Mouse (Mus musculus): ENCODE results near the gene Wdr25. TPM values are rescaled to one million over a fixed set of nuclear protein-coding genes. Genes with fewer than 3 reads are reported as not detected.

Wdr25 gene
- polyA plus RNA-seq, 1 experiment: 9.8 TPM

DNA sequence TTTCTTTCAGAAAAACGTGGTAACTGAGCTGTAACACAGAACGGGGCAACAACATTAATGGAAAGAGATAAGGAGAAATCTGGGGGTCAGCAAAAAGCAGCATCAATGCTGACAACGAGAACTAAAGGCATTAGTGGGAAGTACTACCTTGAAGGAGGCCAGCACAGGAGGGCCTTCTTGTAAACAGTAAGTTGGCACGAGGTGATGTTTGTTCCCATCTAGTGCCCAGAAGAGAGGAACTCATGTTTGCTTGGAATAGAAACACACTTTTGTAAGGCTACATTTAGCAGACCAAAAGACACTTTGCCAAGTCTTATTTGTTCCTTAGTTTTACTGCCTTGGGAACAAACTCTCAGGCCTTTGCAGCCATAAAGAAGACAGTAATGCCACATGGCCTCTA, 4.8 kb upstream of the Wdr25 start:
- Histone ChIP-seq H3K4me3 (replicated peaks) (no peak overlapping the region), H3K36me3 (replicated peaks; ENCODE audit: low read length) (peaks cover 77% of the 10 kb centered on the region), H3K27me3 (replicated peaks) (no peaks in the 10 kb centered on the region), H3K4me1 (peaks cover 49% of the 10 kb centered on the region), H3K9me3 (no peaks in the 10 kb centered on the region)
- no peak for TF ChIP-seq GATA1 (IDR thresholded peaks at IDR 0.05; ENCODE audit: borderline replicate concordance, low read length)
- no peak for TF ChIP-seq FLI1 (IDR thresholded peaks at IDR 0.05; ENCODE audit: low read length)

DNA sequence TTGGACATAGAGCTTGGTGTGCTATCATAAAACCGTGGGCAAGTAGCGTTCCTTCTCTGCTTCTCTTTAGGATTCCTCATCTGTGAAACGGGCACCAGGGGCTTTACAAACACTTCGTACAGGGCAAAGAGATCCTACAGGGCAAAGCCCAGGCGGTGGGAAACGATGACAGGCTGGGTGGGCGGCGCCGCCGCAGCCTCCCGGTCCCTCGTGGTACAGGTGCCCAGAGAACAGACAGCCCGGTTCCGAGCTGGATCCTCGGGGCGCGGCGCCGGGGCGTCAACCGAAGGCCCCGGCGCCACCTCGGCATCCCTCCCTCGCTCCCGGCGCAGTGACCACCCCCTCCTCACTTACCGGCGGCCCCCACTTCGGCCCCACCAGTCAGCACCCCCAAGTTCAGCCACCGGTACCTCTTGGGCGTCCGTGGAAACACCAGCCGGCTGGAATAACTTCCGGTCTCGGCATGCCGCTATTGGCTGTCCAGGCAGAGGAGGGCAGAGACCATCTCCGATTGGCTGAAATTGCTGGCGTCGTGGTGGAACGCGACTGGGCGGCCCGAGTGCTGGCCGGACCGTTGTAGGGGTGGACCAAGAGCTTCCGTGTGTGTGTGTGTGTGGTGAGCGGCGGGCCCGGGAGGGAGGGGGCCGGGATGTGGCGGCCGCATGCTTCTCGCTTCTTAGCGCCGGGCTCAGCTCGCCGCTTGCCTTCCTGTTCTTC, 442 bp downstream of the Wdr25 start, which contains the start of gene Wars:
Gene Wars (minus strand): TSS at position 460 of the 717 bp plus-strand sequence.
- H3K36me3 ChIP-seq (replicated peaks; ENCODE audit: low read length): peaks cover 39% of the 10 kb centered on the region
- peaks cover 75% of the 10 kb centered on the region for H3K4me1 ChIP-seq
- peak within 1 kb of the TSS; percentile 95 for H3K4me3 ChIP-seq (replicated peaks)
- no peak for TF ChIP-seq FLI1 (IDR thresholded peaks at IDR 0.05; ENCODE audit: low read length)
- TF ChIP-seq GATA1 (IDR thresholded peaks at IDR 0.05; ENCODE audit: borderline replicate concordance, low read length): no peak
- no peaks in the 10 kb centered on the region for H3K9me3 ChIP-seq
- H3K27me3 ChIP-seq (replicated peaks): no peaks in the 10 kb centered on the region

DNA sequence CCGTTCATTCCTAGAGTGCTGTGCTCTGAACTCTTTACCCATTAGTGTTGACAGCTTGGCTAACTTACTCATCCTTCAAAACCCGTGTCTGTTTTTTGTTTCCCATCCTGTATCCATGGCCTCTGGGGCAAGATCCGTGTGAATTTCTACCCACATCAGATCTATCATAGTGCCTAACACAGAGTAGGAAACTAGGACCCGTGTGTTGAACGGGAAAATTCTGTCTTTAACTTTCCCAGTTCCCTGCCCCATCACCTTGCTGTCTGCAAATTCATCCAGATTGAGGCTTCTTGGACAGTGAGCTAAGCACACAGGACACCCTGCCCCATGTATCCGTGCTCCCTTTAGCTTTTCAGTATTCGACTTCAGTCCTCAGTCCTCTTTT, 993 bp downstream of the Wdr25 start:
- Histone ChIP-seq H3K36me3 (replicated peaks; ENCODE audit: low read length) (peaks cover 39% of the 10 kb centered on the region), H3K4me1 (peaks cover 72% of the 10 kb centered on the region), H3K27me3 (replicated peaks) (no peaks in the 10 kb centered on the region), H3K9me3 (no peaks in the 10 kb centered on the region), H3K4me3 (replicated peaks) (peak overlapping the region; percentile 95)
- TF ChIP-seq FLI1 (IDR thresholded peaks at IDR 0.05; ENCODE audit: low read length) (no peak), GATA1 (IDR thresholded peaks at IDR 0.05; ENCODE audit: borderline replicate concordance, low read length) (no peak)

DNA sequence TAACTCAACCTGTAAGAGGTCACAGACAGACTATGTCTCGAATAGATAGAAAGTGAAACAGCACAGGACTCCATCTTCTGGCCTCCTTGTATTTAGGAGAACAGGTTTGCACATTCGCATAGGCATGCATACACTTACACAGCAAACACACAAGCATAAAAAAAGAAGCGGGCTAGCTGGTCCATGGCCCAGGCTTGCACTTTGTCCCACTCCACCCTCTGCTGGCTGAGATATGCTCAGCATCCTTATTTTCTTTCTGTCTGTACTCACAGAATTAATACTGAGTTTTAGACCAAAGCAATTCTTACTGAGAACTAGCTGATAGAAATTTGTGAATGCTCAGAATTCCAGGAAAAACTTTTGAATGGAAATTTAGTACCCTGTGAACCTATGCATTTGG, 2.6 kb downstream of the Wdr25 start:
- H3K4me3 ChIP-seq (replicated peaks): no peak overlapping the region
- H3K27me3 ChIP-seq (replicated peaks): no peaks in the 10 kb centered on the region
- H3K4me1 ChIP-seq: peaks cover 64% of the 10 kb centered on the region
- H3K9me3 ChIP-seq: no peaks in the 10 kb centered on the region
- no peak for TF ChIP-seq FLI1 (IDR thresholded peaks at IDR 0.05; ENCODE audit: low read length)
- no peak for TF ChIP-seq GATA1 (IDR thresholded peaks at IDR 0.05; ENCODE audit: borderline replicate concordance, low read length)
- peaks cover 35% of the 10 kb centered on the region for H3K36me3 ChIP-seq (replicated peaks; ENCODE audit: low read length)

DNA sequence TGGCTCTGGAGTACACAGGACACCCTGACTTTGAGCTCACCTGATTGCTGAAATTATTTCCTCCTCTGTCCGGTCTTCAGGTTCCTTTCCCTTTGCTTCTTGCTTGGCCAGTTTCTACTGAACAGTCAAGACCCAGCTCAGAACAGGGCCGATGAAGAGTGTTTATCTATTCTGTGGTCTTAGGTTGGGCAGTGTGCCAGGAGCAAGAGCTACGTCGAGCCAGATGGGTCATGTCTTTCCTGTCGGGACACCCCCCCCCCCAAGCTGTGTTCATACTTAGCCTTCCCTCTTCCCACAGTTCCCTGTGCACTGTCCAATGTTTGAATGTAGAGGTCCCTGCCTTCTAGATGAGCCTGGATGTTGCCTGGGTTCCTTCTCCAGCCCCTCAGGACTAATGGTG, 7.9 kb downstream of the Wdr25 start:
- Histone ChIP-seq H3K4me3 (replicated peaks) (no peak overlapping the region), H3K27me3 (replicated peaks) (no peaks in the 10 kb centered on the region), H3K4me1 (peaks cover 41% of the 10 kb centered on the region), H3K9me3 (no peaks in the 10 kb centered on the region), H3K36me3 (replicated peaks; ENCODE audit: low read length) (peaks cover 54% of the 10 kb centered on the region)
- TF ChIP-seq FLI1 (IDR thresholded peaks at IDR 0.05; ENCODE audit: low read length): no peak
- TF ChIP-seq GATA1 (IDR thresholded peaks at IDR 0.05; ENCODE audit: borderline replicate concordance, low read length): no peak

DNA sequence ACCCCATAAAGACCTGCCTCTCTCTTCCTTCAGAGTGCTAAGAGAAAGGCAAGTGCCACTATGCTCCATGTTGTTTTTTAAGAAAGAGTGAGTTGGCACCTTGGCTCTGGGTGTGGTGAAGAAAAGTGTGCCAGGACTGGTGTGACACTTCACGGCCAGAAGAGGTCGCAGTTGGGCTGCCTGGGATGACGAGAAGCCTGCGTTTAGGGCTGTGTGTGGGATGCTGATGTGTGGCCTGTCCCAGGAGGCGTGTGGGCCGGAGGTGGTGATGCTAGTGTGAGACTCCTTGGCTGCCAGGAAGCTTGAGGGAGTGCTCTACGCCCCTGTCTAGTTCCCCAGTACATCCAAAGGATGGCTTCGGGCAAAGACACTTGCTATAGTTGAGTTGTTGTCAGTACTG, 9.5 kb downstream of the Wdr25 start:
- peaks cover 49% of the 10 kb centered on the region for H3K36me3 ChIP-seq (replicated peaks; ENCODE audit: low read length)
- H3K9me3 ChIP-seq: no peaks in the 10 kb centered on the region
- H3K27me3 ChIP-seq (replicated peaks): no peaks in the 10 kb centered on the region
- TF ChIP-seq GATA1 (IDR thresholded peaks at IDR 0.05; ENCODE audit: borderline replicate concordance, low read length) (no peak), FLI1 (IDR thresholded peaks at IDR 0.05; ENCODE audit: low read length) (no peak)
- peaks cover 30% of the 10 kb centered on the region for H3K4me1 ChIP-seq
- H3K4me3 ChIP-seq (replicated peaks): peak overlapping the region; percentile 8

DNA sequence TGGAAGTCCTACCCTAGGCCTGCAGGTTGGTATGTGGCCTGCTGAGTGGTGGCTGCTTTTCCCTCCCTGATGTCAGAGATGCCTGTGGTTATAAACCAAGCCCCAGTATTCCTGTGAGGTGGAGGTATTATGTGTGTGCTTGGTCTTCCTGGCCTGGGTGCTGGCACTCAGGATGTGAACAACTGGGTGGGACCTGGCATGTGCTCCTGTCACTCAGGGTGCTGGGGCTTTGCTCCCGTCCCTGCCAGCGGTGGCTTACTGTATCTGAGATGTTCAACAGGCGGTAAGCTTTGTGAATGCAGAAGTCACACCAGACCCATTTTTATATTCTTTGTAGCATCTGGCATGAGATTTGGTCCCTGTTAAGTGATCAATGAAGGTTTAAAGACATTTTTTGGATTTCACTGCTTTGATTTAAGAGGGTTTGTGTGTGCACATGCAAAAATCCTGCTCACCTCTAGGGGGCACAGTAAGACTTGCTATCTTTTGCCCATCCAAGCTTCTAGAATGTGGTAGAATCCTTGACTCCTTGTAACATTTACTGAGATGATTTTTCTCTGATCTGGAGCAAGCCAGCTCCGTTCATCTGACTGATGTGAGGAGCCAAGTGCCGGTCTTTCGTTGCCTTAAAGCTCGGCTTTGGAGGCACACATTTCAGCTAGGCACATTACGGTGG, 10.3 kb downstream of the Wdr25 start:
- Histone ChIP-seq H3K4me1 (peaks cover 31% of the 10 kb centered on the region), H3K4me3 (replicated peaks) (no peak overlapping the region), H3K9me3 (no peaks in the 10 kb centered on the region), H3K27me3 (replicated peaks) (no peaks in the 10 kb centered on the region), H3K36me3 (replicated peaks; ENCODE audit: low read length) (peaks cover 46% of the 10 kb centered on the region)
- no peak for TF ChIP-seq FLI1 (IDR thresholded peaks at IDR 0.05; ENCODE audit: low read length)
- TF ChIP-seq GATA1 (IDR thresholded peaks at IDR 0.05; ENCODE audit: borderline replicate concordance, low read length): no peak

DNA sequence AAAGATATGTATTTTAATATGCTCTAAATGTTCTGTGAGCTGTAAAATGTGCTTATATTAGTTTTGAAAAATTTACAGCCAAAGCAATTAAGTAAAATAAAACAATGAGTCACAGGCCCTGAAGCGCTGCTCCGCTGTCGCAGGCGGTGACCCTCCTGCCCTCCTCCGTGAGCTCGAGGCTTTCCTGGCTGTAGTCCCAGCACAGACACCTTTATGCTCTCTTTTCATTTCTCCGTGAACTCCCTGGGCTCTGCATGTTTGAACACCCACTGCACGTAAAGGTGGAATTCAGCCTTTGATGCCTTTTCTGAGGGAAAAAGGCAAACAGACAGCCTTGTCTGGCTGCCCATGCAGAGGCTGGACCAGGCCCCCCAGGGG, 10.8 kb downstream of the Wdr25 start:
- Histone ChIP-seq H3K36me3 (replicated peaks; ENCODE audit: low read length) (peaks cover 43% of the 10 kb centered on the region), H3K9me3 (no peaks in the 10 kb centered on the region)
- TF ChIP-seq FLI1 (IDR thresholded peaks at IDR 0.05; ENCODE audit: low read length): no peak
- no peak for TF ChIP-seq GATA1 (IDR thresholded peaks at IDR 0.05; ENCODE audit: borderline replicate concordance, low read length)

DNA sequence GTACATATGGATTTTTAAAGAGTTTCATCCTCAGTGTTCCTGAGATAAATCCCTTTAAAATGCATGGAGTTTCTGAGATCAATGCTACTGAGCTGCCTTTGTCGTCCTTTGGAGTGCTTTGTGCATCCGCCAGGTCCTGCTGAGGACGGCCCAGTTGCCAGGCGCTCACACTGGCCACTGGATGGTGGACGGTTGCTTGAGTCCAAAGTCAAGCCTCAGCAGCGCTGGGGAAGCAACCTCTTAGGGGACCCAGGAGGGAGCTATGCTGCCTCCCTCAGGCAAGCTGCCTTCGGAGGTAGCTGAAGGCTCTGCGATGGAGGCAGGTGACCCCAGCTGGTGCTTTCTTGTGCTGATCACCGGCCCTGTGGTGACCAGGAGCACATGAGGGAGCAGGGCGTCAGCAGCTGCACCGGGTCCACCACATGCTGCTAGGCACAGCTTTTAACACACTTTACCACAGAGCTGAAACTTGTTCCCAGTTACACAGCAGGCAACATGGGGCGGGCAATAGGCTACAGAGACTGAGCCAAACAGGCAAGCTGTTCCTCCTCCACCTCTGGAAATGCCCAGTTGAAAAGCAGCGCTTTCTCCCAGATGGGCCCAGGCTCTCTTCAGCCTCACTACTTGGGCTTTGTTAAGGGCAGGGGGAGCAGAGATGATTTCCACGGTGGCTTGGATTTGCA, 12.3 kb downstream of the Wdr25 start:
- TF ChIP-seq GATA1 (IDR thresholded peaks at IDR 0.05; ENCODE audit: borderline replicate concordance, low read length) (no peak), FLI1 (IDR thresholded peaks at IDR 0.05; ENCODE audit: low read length) (no peak)
- H3K36me3 ChIP-seq (replicated peaks; ENCODE audit: low read length): peaks cover 31% of the 10 kb centered on the region
- no peak overlapping the region for H3K4me3 ChIP-seq (replicated peaks)
- H3K4me1 ChIP-seq: peaks cover 27% of the 10 kb centered on the region
- no peaks in the 10 kb centered on the region for H3K27me3 ChIP-seq (replicated peaks)
- no peaks in the 10 kb centered on the region for H3K9me3 ChIP-seq

More for the DNA sequence above, 10.8 kb downstream of the Wdr25 start:
- Histone ChIP-seq H3K4me3 (replicated peaks) (no peak overlapping the region), H3K27me3 (replicated peaks) (no peaks in the 10 kb centered on the region), H3K4me1 (peaks cover 31% of the 10 kb centered on the region)

DNA sequence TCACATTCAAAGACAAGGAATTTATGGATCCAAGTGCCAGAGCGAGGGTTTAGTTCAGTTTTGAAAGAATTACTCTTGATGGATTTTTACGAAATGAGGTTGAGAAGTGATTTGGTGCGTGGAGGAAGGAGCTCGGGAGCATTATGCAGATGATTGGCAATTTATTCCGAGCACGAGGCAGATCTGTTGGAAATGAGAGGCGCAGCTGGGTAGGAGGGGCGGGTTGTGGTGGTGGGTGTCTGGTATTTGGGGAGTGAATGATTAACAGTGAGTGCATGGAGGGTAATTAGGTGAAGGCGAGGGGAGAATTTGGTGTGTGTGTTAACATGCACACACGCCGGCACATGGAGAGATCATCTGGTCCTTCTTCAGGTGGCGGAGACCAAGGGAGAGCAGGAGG, 13.0 kb downstream of the Wdr25 start:
- H3K27me3 ChIP-seq (replicated peaks): no peaks in the 10 kb centered on the region
- no peak overlapping the region for H3K4me3 ChIP-seq (replicated peaks)
- H3K4me1 ChIP-seq: peaks cover 24% of the 10 kb centered on the region
- no peaks in the 10 kb centered on the region for H3K9me3 ChIP-seq
- H3K36me3 ChIP-seq (replicated peaks; ENCODE audit: low read length): peaks cover 29% of the 10 kb centered on the region
- TF ChIP-seq FLI1 (IDR thresholded peaks at IDR 0.05; ENCODE audit: low read length) (no peak), GATA1 (IDR thresholded peaks at IDR 0.05; ENCODE audit: borderline replicate concordance, low read length) (no peak)
